Comparison of ENCODE assay signal across 27 mouse cellular contexts in the genomic region with DNA sequence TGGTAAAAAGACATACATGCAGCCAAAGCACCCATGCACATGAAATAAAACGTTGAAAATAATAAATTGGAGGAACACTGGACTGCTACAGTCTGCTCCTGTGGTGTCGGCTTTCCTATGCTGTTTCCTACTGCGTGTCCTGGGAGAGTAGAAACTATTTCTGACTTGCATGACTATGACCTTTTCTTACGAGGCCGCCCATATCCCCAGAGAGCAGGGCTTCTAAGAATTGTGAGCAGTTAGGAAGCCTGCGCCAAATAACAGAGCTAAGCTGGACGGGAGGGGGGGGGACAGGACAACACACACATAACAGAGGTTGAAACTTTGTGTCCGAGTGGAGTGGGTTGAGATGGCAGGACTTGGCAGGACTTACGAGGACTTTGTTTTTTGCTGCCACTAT. TPM values are rescaled to one million over a fixed set of nuclear protein-coding genes. Genes with fewer than 3 reads are reported as not detected.
DNase-seq lines count a peak whose midpoint lies in the region; ATAC-seq and TF ChIP-seq lines count a peak whose summit lies in the region.
"Had no signal": no experiment of that assay in that cellular context is flagged by ENCODE, and none has a peak within 500 bp of the region (broad histone marks: within the 10 kb centered on the region; RNA-seq: fewer than 3 reads in every experiment).

No protein-coding gene starts in this region.

- H3K4me3 ChIP-seq in heart, embryonic 11.5 days (ENCODE audit: low read depth, low read length), result no peak overlapping the region
- no peak overlapping the region for H3K4me3 ChIP-seq in kidney, postnatal 0 days (replicated peaks; ENCODE audit: low read depth, low read length)
- H3K4me3 ChIP-seq: embryonic facial prominence, embryonic 12.5 days; forebrain, embryonic 10.5 days; forebrain, embryonic 15.5 days; limb, embryonic 13.5 days had no signal

- H3K9me3 ChIP-seq in heart, embryonic 11.5 days (replicated peaks; ENCODE audit: control insufficient read depth, low read length), result no peaks in the 10 kb centered on the region
- no peaks in the 10 kb centered on the region for H3K9me3 ChIP-seq in kidney, postnatal 0 days (replicated peaks; ENCODE audit: low read length)
- H3K9me3 ChIP-seq: embryonic facial prominence, embryonic 12.5 days; forebrain, embryonic 10.5 days; forebrain, embryonic 15.5 days; limb, embryonic 13.5 days had no signal

- no peak for ATAC-seq in heart, embryonic 11.5 days (replicated peaks; ENCODE audit: insufficient number of reproducible peaks, low FRiP score, low TSS enrichment)
- ATAC-seq in kidney, postnatal 0 days (replicated peaks; ENCODE audit: low FRiP score, low read depth), result no peak
- ATAC-seq in erythroid progenitor cell, adult 5-6 weeks (replicated peaks; ENCODE audit: low FRiP score, poor library complexity, severe bottlenecking), result no peak
- ATAC-seq: activated CD4-positive, CD25-positive, alpha-beta regulatory T cell, adult 4 months; intestine, postnatal 0 days; midbrain, embryonic 16.5 days had no signal

- H3K4me2 ChIP-seq in heart, embryonic 11.5 days, result no peak overlapping the region
- no peak overlapping the region for H3K4me2 ChIP-seq in kidney, postnatal 0 days (ENCODE audit: low read length)
- H3K4me2 ChIP-seq: embryonic facial prominence, embryonic 12.5 days; forebrain, embryonic 15.5 days; hindbrain, embryonic 14.5 days; limb, embryonic 13.5 days; liver, embryonic 11.5 days; midbrain, embryonic 11.5 days had no signal

- H3K27ac ChIP-seq in heart, embryonic 11.5 days (ENCODE audit: low read depth, low read length), result no peak overlapping the region
- H3K27ac ChIP-seq in kidney, postnatal 0 days, result no peak overlapping the region
- H3K27ac ChIP-seq: embryonic facial prominence, embryonic 12.5 days; forebrain, embryonic 10.5 days; forebrain, embryonic 15.5 days; hindbrain, embryonic 14.5 days; limb, embryonic 13.5 days; stomach, postnatal 0 days had no signal

- DNase-seq in adrenal gland, adult 2 months, result peak; percentile 16
- no peak for DNase-seq in adrenal gland, postnatal 4 days (ENCODE audit: low spot score in 2 of 2)
- peak; percentile 93 for DNase-seq in heart, adult 11 months
- DNase-seq in kidney, postnatal 0 days (ENCODE audit: low spot score), result peak; percentile 26
- no peak for DNase-seq in kidney, adult 18-20 months
- DNase-seq in cerebellum, postnatal 10 days, result no peak
- DNase-seq: cerebellum, adult 9-10 months; embryo, embryonic 11 days; kidney, postnatal 4 days; lung, postnatal 36 days; right cerebral cortex, adult 18-20 months; thymus, adult 18-20 months; thymus, postnatal 25 days had no signal

- WGBS in heart, embryonic 11.5 days (ENCODE audit: insufficient replicate concordance), result 85% methylated on average over 9 of the region's 9 CpGs
- 80% methylated on average over 9 of the region's 9 CpGs for WGBS in kidney, postnatal 0 days

- no peaks in the 10 kb centered on the region for H3K4me1 ChIP-seq in heart, embryonic 11.5 days (ENCODE audit: control insufficient read depth, insufficient read depth, low read length)
- H3K4me1 ChIP-seq in kidney, postnatal 0 days (replicated peaks; ENCODE audit: insufficient read depth, low read length), result no peaks in the 10 kb centered on the region
- H3K4me1 ChIP-seq: embryonic facial prominence, embryonic 12.5 days; forebrain, embryonic 10.5 days; forebrain, embryonic 15.5 days; limb, embryonic 13.5 days had no signal

- H3K36me3 ChIP-seq in heart, embryonic 11.5 days (ENCODE audit: control insufficient read depth, insufficient read depth, low read length), result no peaks in the 10 kb centered on the region
- H3K36me3 ChIP-seq in kidney, postnatal 0 days (ENCODE audit: insufficient read depth, low read length), result peaks cover 16% of the 10 kb centered on the region; the same call in 1 of the 2 replicates

- H3K27me3 ChIP-seq in heart, embryonic 11.5 days (ENCODE audit: control insufficient read depth, insufficient read depth, low read length), result no peaks in the 10 kb centered on the region
- H3K27me3 ChIP-seq in kidney, postnatal 0 days (ENCODE audit: insufficient read depth, low read length), result no peaks in the 10 kb centered on the region
- H3K27me3 ChIP-seq: CH12.LX; embryonic facial prominence, embryonic 12.5 days; forebrain, embryonic 15.5 days; limb, embryonic 13.5 days had no signal

- H3K9ac ChIP-seq in heart, embryonic 11.5 days (ENCODE audit: low read depth, low read length), result no peak overlapping the region
- no peak overlapping the region for H3K9ac ChIP-seq in kidney, postnatal 0 days (ENCODE audit: low read depth, low read length)
- H3K9ac ChIP-seq: embryonic facial prominence, embryonic 12.5 days; forebrain, embryonic 15.5 days; hindbrain, embryonic 14.5 days; limb, embryonic 13.5 days had no signal

- no peak for TF ChIP-seq CTCF in kidney, postnatal 0 days (IDR thresholded peaks at IDR 0.05; ENCODE audit: low read depth)

RNA-seq across cellular contexts. Expression of gene Apaf1, which starts 51.4 kb away (rescaled TPM):
- total RNA-seq in adrenal gland, adult 2 months (2021), result 1 to 10 TPM; 3.5 to 8.3 TPM
- polyA plus RNA-seq in adrenal gland, adult 2 months (2012; rRNA removed), result 2.9 and 3.3 TPM in 2 replicates
- total RNA-seq in adrenal gland, postnatal 4 days (2021), result 10 to 100 TPM; 14.8 to 16.5 TPM
- polyA plus RNA-seq in heart, embryonic 11.5 days (2014; fragmentation: Nextera tagmentation; extraction: Ambion mirVana), result 17.3 and 19.3 TPM in 2 replicates
- 14.1 and 16.6 TPM in 2 replicates for polyA plus RNA-seq in kidney, postnatal 0 days (2015; fragmentation: Nextera tagmentation; extraction: Ambion mirVana)
- total RNA-seq in erythroid progenitor cell, adult 5-6 weeks (2015; ENCODE audit: low replicate concordance), result 27.7 and 47.6 TPM in 2 replicates
- total RNA-seq in erythroid progenitor cell, adult 5-6 weeks (2017; ENCODE audit: low replicate concordance), result 34.4 and 36.8 TPM in 2 replicates

RNA-seq across cellular contexts. Expression of gene Ikbip, which starts 51.6 kb away (rescaled TPM):
- 10 to 100 TPM; 33.1 to 43.7 TPM for total RNA-seq in adrenal gland, adult 2 months (2021)
- 1.2 and 2.2 TPM in 2 replicates for polyA plus RNA-seq in adrenal gland, adult 2 months (2012; rRNA removed)
- total RNA-seq in adrenal gland, postnatal 4 days (2021), result 10 to 100 TPM; 43.3 to 48.0 TPM
- polyA plus RNA-seq in heart, embryonic 11.5 days (2014; fragmentation: Nextera tagmentation; extraction: Ambion mirVana), result 46.1 and 48.2 TPM in 2 replicates
- 48.1 and 50.3 TPM in 2 replicates for polyA plus RNA-seq in kidney, postnatal 0 days (2015; fragmentation: Nextera tagmentation; extraction: Ambion mirVana)
- total RNA-seq in erythroid progenitor cell, adult 5-6 weeks (2015; ENCODE audit: low replicate concordance), result 3.4 and 6.1 TPM in 2 replicates
- total RNA-seq in erythroid progenitor cell, adult 5-6 weeks (2017; ENCODE audit: low replicate concordance), result 3.0 and 3.3 TPM in 2 replicates

Comparison
In these comparisons a context has a peak if more than half of its experiments do, and no peak if none do; other contexts are left out.
1. DNase-seq: peak in adrenal gland, adult 2 months (single experiment), heart, adult 11 months (single experiment) and kidney, postnatal 0 days (single experiment); none in adrenal gland, postnatal 4 days (0 of 2), kidney, adult 18-20 months (single experiment) and cerebellum, postnatal 10 days (0 of 2).
2. RNA of gene Ikbip, which starts 51.6 kb away (total RNA-seq): 43.3 to 48.0 TPM in adrenal gland, postnatal 4 days and 33.1 to 43.7 TPM in adrenal gland, adult 2 months; 3.0 to 6.1 TPM in erythroid progenitor cell, adult 5-6 weeks; every median in the first group is over 4 times any median in the second.